Mouse (Mus musculus): ENCODE results near the gene Ccdc62. TPM values are rescaled to one million over a fixed set of nuclear protein-coding genes. Genes with fewer than 3 reads are reported as not detected.
A peak's percentile ranks its signal among the peaks of the same experiment; 100 is the strongest.

Gene Ccdc62
- polyA plus RNA-seq, 1 experiment from 2014 or later, result 4.1 TPM

DNA sequence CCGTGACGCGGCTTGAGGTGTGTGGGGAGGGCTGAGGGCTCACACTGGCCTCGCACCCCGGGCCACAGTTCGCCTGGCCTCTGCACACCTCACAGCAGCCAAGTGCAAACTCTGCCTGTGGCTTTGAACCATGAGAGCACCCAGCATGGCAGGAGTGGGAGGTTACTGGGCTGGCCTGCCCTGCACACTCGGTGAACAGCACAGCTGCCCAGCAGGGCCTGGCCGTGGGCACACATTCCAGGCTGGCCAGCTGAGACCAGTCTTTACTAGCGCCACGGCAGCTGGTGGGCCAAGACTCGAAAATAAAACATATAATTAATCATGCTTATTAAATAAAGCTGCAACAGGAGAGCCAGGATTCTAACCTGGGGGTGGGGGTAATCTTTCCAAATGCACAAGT, 75.1 kb downstream of the Ccdc62 start:
- ATAC-seq (ENCODE audit: low read depth) (no peak), DNase-seq (no peak)
- Histone ChIP-seq H3K4me2 (no peak overlapping the region), H3K27ac (no peak overlapping the region), H3K4me3 (replicated peaks) (no peak overlapping the region), H3K4me1 (replicated peaks) (peaks cover 41% of the 10 kb centered on the region), H3K36me3 (peaks cover 86% of the 10 kb centered on the region), H3K9ac (no peak overlapping the region), H3K9me3 (replicated peaks) (no peaks in the 10 kb centered on the region), H3K27me3 (no peaks in the 10 kb centered on the region)
- 82% methylated on average over 11 of the region's 11 CpGs for WGBS (ENCODE audit: insufficient replicate concordance)

GRCm38 (mm10) chr5:124006082-124006873, 75.8 kb downstream of the Ccdc62 start:
- no peak overlapping the region for H3K4me2 ChIP-seq
- H3K9me3 ChIP-seq (replicated peaks), result no peaks in the 10 kb centered on the region
- no peak overlapping the region for H3K4me3 ChIP-seq (replicated peaks)
- WGBS (ENCODE audit: insufficient replicate concordance), result 82% methylated on average over 26 of the region's 26 CpGs
- ATAC-seq (ENCODE audit: low read depth) (no peak), DNase-seq (no peak)
- H3K27ac ChIP-seq, result no peak overlapping the region
- peaks cover 86% of the 10 kb centered on the region for H3K36me3 ChIP-seq
- H3K27me3 ChIP-seq, result no peaks in the 10 kb centered on the region
- no peak overlapping the region for H3K9ac ChIP-seq
- H3K4me1 ChIP-seq (replicated peaks), result peaks cover 43% of the 10 kb centered on the region

- H3K36me3 ChIP-seq, result peaks cover 81% of the 10 kb centered on the region
Observed at GRCm38 (mm10) chr5:124006891-124007491, 76.5 kb downstream of the Ccdc62 start.

DNA sequence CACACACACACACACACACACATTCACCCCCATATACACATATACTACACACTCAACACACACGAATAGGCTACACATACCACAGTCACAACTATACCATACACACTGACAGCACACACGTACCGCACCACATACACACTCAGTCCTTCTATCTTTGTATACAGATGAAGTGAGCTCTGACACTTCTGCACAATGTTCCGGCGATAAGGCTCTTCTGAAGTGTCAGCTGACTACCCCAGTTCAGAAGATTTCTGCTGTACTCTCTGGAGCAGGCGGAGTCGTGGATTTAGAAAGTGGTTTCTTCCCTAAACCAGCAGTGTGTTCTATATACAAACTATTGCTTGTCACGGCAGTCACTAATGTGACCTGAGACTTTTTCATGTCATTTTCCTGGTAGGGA, 79.6 kb downstream of the Ccdc62 start:
- peak overlapping the region; percentile 35 for H3K4me3 ChIP-seq (replicated peaks)
- H3K4me2 ChIP-seq, result peak overlapping the region; percentile 64
- ATAC-seq (ENCODE audit: low read depth), result peak; percentile 80
- peaks cover 62% of the 10 kb centered on the region for H3K4me1 ChIP-seq (replicated peaks)
- DNase-seq, result peak; percentile 65
- WGBS (ENCODE audit: insufficient replicate concordance), result 33% methylated on average over 8 of the region's 8 CpGs
- peak overlapping the region; percentile 57 for H3K9ac ChIP-seq
- peaks cover 55% of the 10 kb centered on the region for H3K36me3 ChIP-seq
- H3K27ac ChIP-seq, result peak overlapping the region; percentile 86
- no peaks in the 10 kb centered on the region for H3K9me3 ChIP-seq (replicated peaks)
- no peaks in the 10 kb centered on the region for H3K27me3 ChIP-seq

More at GRCm38 (mm10) chr5:124006891-124007491, 76.5 kb downstream of the Ccdc62 start:
- no peak for ATAC-seq (ENCODE audit: low read depth)
- no peak overlapping the region for H3K27ac ChIP-seq
- H3K9ac ChIP-seq, result no peak overlapping the region
- H3K4me2 ChIP-seq, result no peak overlapping the region
- no peak for DNase-seq
- no peak overlapping the region for H3K4me3 ChIP-seq (replicated peaks)
- 89% methylated on average over 17 of the region's 17 CpGs for WGBS (ENCODE audit: insufficient replicate concordance)
- peaks cover 50% of the 10 kb centered on the region for H3K4me1 ChIP-seq (replicated peaks)
- H3K9me3 ChIP-seq (replicated peaks), result no peaks in the 10 kb centered on the region
- no peaks in the 10 kb centered on the region for H3K27me3 ChIP-seq

GRCm38 (mm10) chr5:124010910-124011655, 80.6 kb downstream of the Ccdc62 start:
- Histone ChIP-seq H3K27ac (peak overlapping the region; percentile 86), H3K4me1 (replicated peaks) (peaks cover 72% of the 10 kb centered on the region), H3K9me3 (replicated peaks) (no peaks in the 10 kb centered on the region), H3K4me2 (peak overlapping the region; percentile 64), H3K9ac (peak overlapping the region; percentile 57), H3K36me3 (peaks cover 45% of the 10 kb centered on the region), H3K4me3 (replicated peaks) (peak overlapping the region; percentile 35), H3K27me3 (no peaks in the 10 kb centered on the region)
- peak; percentile 67 for ATAC-seq (ENCODE audit: low read depth)
- WGBS (ENCODE audit: insufficient replicate concordance), result 11% methylated on average over 19 of the region's 19 CpGs
- peak; percentile 80 for DNase-seq

DNA sequence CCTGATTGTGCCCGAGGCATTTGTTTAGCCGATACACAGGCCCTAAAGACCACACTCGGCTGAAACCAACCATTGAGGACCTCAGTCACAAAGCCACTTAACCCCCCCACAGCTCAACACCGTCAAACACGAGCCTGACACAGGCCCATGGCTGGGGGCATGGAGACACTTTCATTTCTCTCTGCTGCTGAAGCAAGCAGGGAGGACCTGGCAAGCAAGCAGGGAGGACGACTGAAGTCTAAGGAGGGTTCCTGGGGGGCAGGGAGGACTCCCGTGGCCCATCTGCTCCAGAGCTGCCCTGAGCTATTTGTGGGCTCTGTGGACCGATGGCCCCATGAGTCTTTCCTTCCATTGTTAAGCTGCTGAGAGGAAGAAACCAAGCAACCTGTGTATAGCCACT, 81.4 kb downstream of the Ccdc62 start:
- Histone ChIP-seq H3K9ac (peak overlapping the region; percentile 52), H3K27ac (peak overlapping the region; percentile 86)

GRCm38 (mm10) chr5:124012885-124013284, 82.4 kb downstream of the Ccdc62 start:
- peak overlapping the region; percentile 5; the same call in 1 of the 2 replicates for H3K9ac ChIP-seq
- DNase-seq (no peak), ATAC-seq (ENCODE audit: low read depth) (no peak)
- H3K4me1 ChIP-seq (replicated peaks), result peaks cover 91% of the 10 kb centered on the region
- peak overlapping the region; percentile 86 for H3K27ac ChIP-seq
- H3K4me3 ChIP-seq (replicated peaks), result no peak overlapping the region
- H3K36me3 ChIP-seq, result peaks cover 27% of the 10 kb centered on the region
- no peak overlapping the region for H3K4me2 ChIP-seq
- H3K9me3 ChIP-seq (replicated peaks), result no peaks in the 10 kb centered on the region
- H3K27me3 ChIP-seq, result no peaks in the 10 kb centered on the region
- 25% methylated on average over 10 of the region's 10 CpGs for WGBS (ENCODE audit: insufficient replicate concordance)

More for the DNA sequence above, 81.4 kb downstream of the Ccdc62 start:
- H3K4me1 ChIP-seq (replicated peaks), result peaks cover 81% of the 10 kb centered on the region
- no peaks in the 10 kb centered on the region for H3K27me3 ChIP-seq
- H3K9me3 ChIP-seq (replicated peaks), result no peaks in the 10 kb centered on the region
- peak overlapping the region; percentile 64 for H3K4me2 ChIP-seq
- ATAC-seq (ENCODE audit: low read depth) (no peak), DNase-seq (no peak)
- H3K36me3 ChIP-seq, result peaks cover 36% of the 10 kb centered on the region
- H3K4me3 ChIP-seq (replicated peaks), result 0 out of 2 replicates have a peak overlapping the region, but pooled peaks have one; percentile 3
- 19% methylated on average over 8 of the region's 8 CpGs for WGBS (ENCODE audit: insufficient replicate concordance)

GRCm38 (mm10) chr5:124013747-124014146, 83.3 kb downstream of the Ccdc62 start:
- Histone ChIP-seq H3K9ac (no peak overlapping the region), H3K27me3 (no peaks in the 10 kb centered on the region), H3K4me3 (replicated peaks) (no peak overlapping the region), H3K27ac (no peak overlapping the region), H3K4me2 (no peak overlapping the region), H3K9me3 (replicated peaks) (no peaks in the 10 kb centered on the region), H3K36me3 (peaks cover 18% of the 10 kb centered on the region), H3K4me1 (replicated peaks) (peaks cover 99% of the 10 kb centered on the region)
- 66% methylated on average over 16 of the region's 16 CpGs for WGBS (ENCODE audit: insufficient replicate concordance)
- DNase-seq (no peak), ATAC-seq (ENCODE audit: low read depth) (no peak)

DNA sequence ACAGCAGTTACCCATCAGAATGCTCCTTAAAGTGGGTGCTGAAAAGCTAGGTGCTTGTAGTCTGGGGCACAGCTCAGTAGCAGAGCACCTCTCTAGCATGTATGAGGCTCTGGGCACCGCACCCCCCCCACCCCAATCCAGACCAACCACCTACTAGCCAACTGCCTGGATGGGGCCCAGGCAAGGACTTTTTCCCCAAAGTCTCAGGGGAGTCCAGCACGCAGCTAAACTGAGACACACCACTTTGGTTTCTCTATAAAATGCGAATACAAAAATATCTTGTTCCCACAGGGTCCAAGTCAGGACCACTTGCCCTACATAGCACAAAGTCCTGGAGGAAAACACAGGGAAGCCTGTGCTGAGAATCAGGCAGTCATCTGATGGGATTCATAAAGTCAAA, 83.7 kb downstream of the Ccdc62 start:
- Histone ChIP-seq H3K4me2 (no peak overlapping the region), H3K36me3 (peaks cover 14% of the 10 kb centered on the region), H3K27me3 (no peaks in the 10 kb centered on the region), H3K27ac (peak overlapping the region; percentile 47; the same call in 1 of the 2 replicates), H3K9me3 (replicated peaks) (no peaks in the 10 kb centered on the region), H3K9ac (no peak overlapping the region), H3K4me3 (replicated peaks) (no peak overlapping the region), H3K4me1 (replicated peaks) (peaks cover 100% of the 10 kb centered on the region)
- no peak for ATAC-seq (ENCODE audit: low read depth)
- no peak for DNase-seq
- WGBS (ENCODE audit: insufficient replicate concordance), result 82% methylated on average over 3 of the region's 3 CpGs

GRCm38 (mm10) chr5:124014791-124015251, 84.3 kb downstream of the Ccdc62 start:
- no peak overlapping the region for H3K9ac ChIP-seq

DNA sequence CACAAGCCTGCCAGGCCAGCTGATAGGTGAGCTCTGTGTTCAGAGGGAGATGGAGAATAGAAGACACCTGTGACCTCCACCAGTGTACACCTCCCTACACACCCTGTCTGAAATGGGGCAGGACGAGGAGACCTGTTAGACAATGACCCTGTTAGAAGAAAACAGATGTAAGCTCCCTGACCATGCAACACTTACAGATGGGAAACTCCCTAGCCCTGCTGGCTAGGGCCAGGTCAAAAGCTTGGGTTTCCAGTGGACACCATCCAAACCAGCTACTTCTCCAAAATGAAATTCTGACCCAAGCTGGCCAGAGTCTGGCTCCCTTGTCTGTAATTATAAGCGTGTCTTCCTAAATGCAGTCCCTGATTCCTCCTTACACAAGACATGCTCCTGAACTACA, 85.2 kb downstream of the Ccdc62 start:
- ATAC-seq (ENCODE audit: low read depth), result no peak
- Histone ChIP-seq H3K4me3 (replicated peaks) (no peak overlapping the region), H3K27ac (no peak overlapping the region), H3K27me3 (no peaks in the 10 kb centered on the region), H3K36me3 (peaks cover 6% of the 10 kb centered on the region; the same call in 1 of the 2 replicates), H3K4me2 (no peak overlapping the region), H3K4me1 (replicated peaks) (peaks cover 100% of the 10 kb centered on the region), H3K9me3 (replicated peaks) (no peaks in the 10 kb centered on the region), H3K9ac (no peak overlapping the region)
- 80% methylated on average over 2 of the region's 2 CpGs for WGBS (ENCODE audit: insufficient replicate concordance)
- DNase-seq, result no peak

More at GRCm38 (mm10) chr5:124014791-124015251, 84.3 kb downstream of the Ccdc62 start:
- H3K9me3 ChIP-seq (replicated peaks), result no peaks in the 10 kb centered on the region
- 0 out of 2 replicates have a peak overlapping the region, but pooled peaks have one; percentile 1 for H3K4me2 ChIP-seq
- peaks cover 7% of the 10 kb centered on the region for H3K36me3 ChIP-seq
- peaks cover 100% of the 10 kb centered on the region for H3K4me1 ChIP-seq (replicated peaks)
- ATAC-seq (ENCODE audit: low read depth), result no peak
- H3K27me3 ChIP-seq, result no peaks in the 10 kb centered on the region
- H3K4me3 ChIP-seq (replicated peaks), result no peak overlapping the region
- peak overlapping the region; percentile 47; the same call in 1 of the 2 replicates for H3K27ac ChIP-seq
- 52% methylated on average over 11 of the region's 11 CpGs for WGBS (ENCODE audit: insufficient replicate concordance)
- DNase-seq, result no peak
